Mouse (Mus musculus): ENCODE measurements at regions not wholly inside any gene's neighbourhood (a gene's known extent, or its start where the extent isn't known, plus 50 kb on each side); places are given as distances from the start of the nearest gene placed in this dataset.
"Not testable (repeated sequence)": the region's sequence is repeated elsewhere in the genome, so short reads cannot be mapped to it uniquely, and the experiment has no call there.

DNA sequence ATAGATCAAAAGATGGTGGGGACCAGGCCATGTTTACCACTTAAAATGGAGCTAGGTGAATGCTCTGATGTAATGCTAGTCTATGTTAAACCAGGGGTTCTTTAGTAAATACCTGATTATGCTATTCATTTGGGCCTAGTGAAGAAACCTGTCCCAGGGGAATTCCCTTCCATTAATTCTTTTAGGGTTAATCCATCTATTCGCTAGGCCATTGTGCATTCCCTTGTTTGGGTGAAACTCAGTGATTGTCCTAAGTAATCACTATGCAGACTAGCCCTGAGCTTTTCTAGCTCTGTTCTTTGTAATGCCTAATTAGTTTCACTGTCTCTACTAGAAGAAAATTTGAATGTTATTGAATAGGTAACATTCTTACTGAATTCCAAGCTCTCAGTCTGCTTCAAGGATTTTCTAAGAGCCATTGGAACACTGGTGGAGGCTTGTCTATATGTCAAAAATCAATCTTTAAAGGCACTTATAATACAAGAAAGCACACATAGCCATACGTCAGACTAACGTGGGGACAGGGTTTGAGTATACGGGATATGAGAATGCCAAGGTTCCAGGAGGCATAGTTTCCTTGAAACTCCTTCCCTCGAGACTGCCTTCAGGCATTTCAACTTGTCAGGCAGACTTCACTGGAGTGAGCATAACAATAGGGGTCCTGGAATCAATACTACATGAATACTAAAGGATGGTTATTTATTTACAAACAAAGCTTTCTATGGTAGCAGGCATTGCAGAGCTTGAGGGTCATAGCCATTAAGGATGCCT is 266.9 kb upstream of the 4930578C19Rik start:
- no peak for DNase-seq (ENCODE audit: low read depth)

GRCm38 (mm10) chrX:18687216-18687615 is 226.0 kb upstream of the 4930578C19Rik start:
- peak; percentile 11 for DNase-seq (ENCODE audit: low read depth)

DNA sequence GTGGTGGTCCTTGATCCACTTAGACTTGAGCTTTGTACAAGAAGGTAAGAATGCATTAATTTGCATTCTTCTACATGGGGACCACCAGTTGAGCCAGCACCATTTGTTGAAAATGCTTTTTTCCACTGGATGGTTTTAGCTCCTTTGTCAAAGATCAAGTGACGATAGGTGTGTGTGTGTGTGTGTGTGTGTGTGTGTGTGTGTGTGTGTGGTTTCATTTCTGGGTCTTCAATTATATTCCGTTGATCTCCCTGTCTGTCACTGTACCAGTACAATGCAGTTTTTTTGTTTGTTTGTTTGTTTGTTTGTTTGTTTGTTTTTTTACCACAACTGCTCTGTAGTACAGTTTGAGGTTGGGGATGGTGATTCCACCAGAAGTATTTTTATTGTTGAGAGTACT is 206.1 kb upstream of the 4930578C19Rik start:
- not testable (repeated sequence) for DNase-seq (ENCODE audit: low read depth)

DNA sequence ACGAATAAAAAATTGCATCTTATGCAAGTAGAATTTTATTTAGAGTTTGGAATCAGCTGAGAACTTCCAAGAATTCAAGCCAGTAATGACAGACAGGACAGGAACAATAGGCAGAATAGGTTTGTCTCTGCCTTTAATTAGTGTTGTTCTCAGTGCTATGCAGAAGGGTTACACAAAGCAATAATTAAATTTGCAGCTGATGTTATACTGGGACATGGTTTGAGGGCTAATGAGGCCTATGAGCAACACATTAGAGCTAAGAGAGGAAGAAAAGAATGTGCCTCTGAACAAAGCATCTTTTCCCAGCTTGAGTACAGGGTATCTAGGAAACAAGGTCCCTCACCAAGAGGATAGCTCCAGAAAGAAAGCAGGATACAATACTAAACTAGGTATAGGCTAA is 201.9 kb upstream of the 4930578C19Rik start:
- no peak for DNase-seq (ENCODE audit: low read depth)

GRCm38 (mm10) chrX:18618581-18618980 is 157.4 kb upstream of the 4930578C19Rik start:
- DNase-seq (ENCODE audit: low read depth): no peak

Data from 416B (cell line).